Mouse (Mus musculus) CH12.LX (cell line): ENCODE measurements around the gene Qk. TPM values are rescaled to one million over a fixed set of nuclear protein-coding genes. Genes with fewer than 3 reads are reported as not detected.

ENCODE experiments used
- DNase-seq: peaks from one replicate; pipeline ENCODE4 v3.0.0-alpha.2; 2013; ENCODE audit errors: extremely low read depth
- H3K27ac ChIP-seq: 2 replicates; pipeline ENCODE4 v1.5.1; 2012; ENCODE audit warnings: low read depth, mild to moderate bottlenecking, control low read depth, moderate library complexity; ENCODE audit not compliant: insufficient read depth
- H3K27me3 ChIP-seq: replicated peaks from 2 replicates; pipeline ENCODE3; 2012; ENCODE audit warnings: inconsistent platforms
- H3K36me3 ChIP-seq, 2 experiments: replicated peaks in 1 of 2; 2 replicates each; pipeline versions ENCODE3 to v1.6.1; 2012; ENCODE audit warnings: inconsistent platforms in 1 of 2, low read length in 1 of 2, mild to moderate bottlenecking in 1 of 2, mixed read lengths in 1 of 2, moderate library complexity in 1 of 2; ENCODE audit not compliant: control insufficient read depth in 1 of 2, insufficient read depth in 1 of 2
- H3K4me1 ChIP-seq, 2 experiments: 2 replicates each; pipeline ENCODE4 v1.6.1; 2012; ENCODE audit warnings: inconsistent platforms in 1 of 2, moderate library complexity in 1 of 2; ENCODE audit not compliant: insufficient read depth in 2 of 2, control insufficient read depth in 1 of 2
- H3K4me2 ChIP-seq: 2 replicates; pipeline ENCODE4 v1.6.1; 2012; ENCODE audit warnings: low read depth, mild to moderate bottlenecking, control low read depth; ENCODE audit not compliant: poor library complexity, insufficient read depth, severe bottlenecking
- H3K4me3 ChIP-seq, 3 experiments: fragments of 150-350 bp in 1 of 3; sonication (generic) in 1 of 3; replicated peaks in 1 of 3; 2 replicates each; pipeline versions ENCODE3 to v1.5.1; 2011 to 2012; ENCODE audit warnings: low read depth in 2 of 3, low read length in 2 of 3, mild to moderate bottlenecking in 2 of 3, moderate library complexity in 2 of 3, control low read depth in 1 of 3, improper control_type of control experiment in 1 of 3, inconsistent platforms in 1 of 3, mixed read lengths in 1 of 3; ENCODE audit not compliant: poor library complexity in 1 of 3
- H3K79me2 ChIP-seq: replicated peaks from 2 replicates; pipeline ENCODE4 v1.6.1; 2012; ENCODE audit warnings: mild to moderate bottlenecking, moderate library complexity; ENCODE audit not compliant: control insufficient read depth, poor library complexity, insufficient read depth, severe bottlenecking; ENCODE audit errors: extremely low read depth
- H3K9ac ChIP-seq: 2 replicates; pipeline ENCODE4 v1.6.1; 2012; ENCODE audit warnings: low read depth, mild to moderate bottlenecking, control low read depth, moderate library complexity; ENCODE audit not compliant: insufficient read depth
- H3K9me3 ChIP-seq: replicated peaks from 2 replicates; pipeline ENCODE3; 2012; ENCODE audit warnings: low read length, inconsistent platforms, mixed read lengths
- CHD1 ChIP-seq: IDR thresholded peaks from 2 replicates; pipeline ENCODE4 v1.6.1; 2012; ENCODE audit warnings: low read depth, low read length, improper control_type of control experiment, inconsistent platforms
- CTCF ChIP-seq, 2 experiments: IDR thresholded peaks in 1 of 2; conservative IDR thresholded peaks in 1 of 2; 2 replicates each; pipeline ENCODE4 v1.5.1; 2011 to 2012; ENCODE audit warnings: low read depth in 2 of 2, low read length in 2 of 2, improper control_type of control experiment in 1 of 2, inconsistent platforms in 1 of 2, mild to moderate bottlenecking in 1 of 2, moderate library complexity in 1 of 2
- E2F4 ChIP-seq: IDR thresholded peaks from 2 replicates; pipeline ENCODE4 v1.6.1; 2011; ENCODE audit warnings: low read depth, low read length, improper control_type of control experiment; ENCODE audit not compliant: insufficient replicate concordance
- ELF1 ChIP-seq: IDR thresholded peaks from 2 replicates; pipeline ENCODE4 v1.6.1; 2014; ENCODE audit warnings: low read depth, mild to moderate bottlenecking, inconsistent platforms, low read length, improper control_type of control experiment
- ETS1 ChIP-seq: conservative IDR thresholded peaks from 2 replicates; pipeline ENCODE4 v1.6.1; 2012; ENCODE audit warnings: low read depth, mild to moderate bottlenecking, inconsistent platforms, low read length, improper control_type of control experiment, moderate library complexity
- GABPA ChIP-seq: IDR thresholded peaks from 2 replicates; pipeline ENCODE4 v1.6.1; 2012; ENCODE audit warnings: low read depth, low read length, improper control_type of control experiment, inconsistent platforms; ENCODE audit not compliant: insufficient replicate concordance
- IRF4 ChIP-seq: IDR thresholded peaks from 2 replicates; pipeline ENCODE4 v1.6.1; 2014; ENCODE audit warnings: low read depth, mild to moderate bottlenecking, inconsistent platforms, low read length, improper control_type of control experiment
- JUND ChIP-seq: conservative IDR thresholded peaks from 2 replicates; pipeline ENCODE4 v1.6.1; 2011; ENCODE audit warnings: low read depth, low read length, improper control_type of control experiment
- KAT2A ChIP-seq: IDR thresholded peaks from 2 replicates; pipeline ENCODE4 v1.6.1; 2012; ENCODE audit warnings: low read length, improper control_type of control experiment, inconsistent platforms; ENCODE audit not compliant: insufficient replicate concordance
- MAFK ChIP-seq: IDR thresholded peaks from 2 replicates; pipeline ENCODE4 v1.6.1; 2011; ENCODE audit warnings: low read length, improper control_type of control experiment; ENCODE audit not compliant: insufficient replicate concordance
- MAX ChIP-seq: IDR thresholded peaks from 2 replicates; pipeline ENCODE4 v1.6.1; 2011; ENCODE audit warnings: low read length, improper control_type of control experiment
- MAZ ChIP-seq: IDR thresholded peaks from 2 replicates; pipeline ENCODE4 v1.6.1; 2012; ENCODE audit warnings: low read depth, mild to moderate bottlenecking, inconsistent platforms, low read length, improper control_type of control experiment, moderate library complexity
- MXI1 ChIP-seq: IDR thresholded peaks from 2 replicates; pipeline ENCODE4 v1.6.1; 2011; ENCODE audit warnings: mild to moderate bottlenecking, low read depth, low read length, improper control_type of control experiment
- MYC ChIP-seq: IDR thresholded peaks from 2 replicates; pipeline ENCODE4 v1.6.1; 2011; ENCODE audit warnings: low read depth, mild to moderate bottlenecking, improper control_type of control experiment, low read length
- NRF1 ChIP-seq: IDR thresholded peaks from 2 replicates; pipeline ENCODE4 v1.6.1; 2014; ENCODE audit warnings: low read depth, mild to moderate bottlenecking, inconsistent platforms, low read length, improper control_type of control experiment, moderate library complexity
- POLR2AphosphoS2 ChIP-seq: IDR thresholded peaks from 2 replicates; pipeline ENCODE4 v1.6.1; 2011; ENCODE audit warnings: low read depth, low read length, improper control_type of control experiment
- RCOR1 ChIP-seq: conservative IDR thresholded peaks from 2 replicates; pipeline ENCODE4 v1.6.1; 2012; ENCODE audit warnings: low read depth, mild to moderate bottlenecking, inconsistent platforms, low read length, improper control_type of control experiment
- SMC3 ChIP-seq: IDR thresholded peaks from 2 replicates; pipeline ENCODE4 v1.6.1; 2011; ENCODE audit warnings: low read depth, low read length, improper control_type of control experiment
- TBP ChIP-seq: conservative IDR thresholded peaks from 2 replicates; pipeline ENCODE4 v1.6.1; 2011; ENCODE audit warnings: low read depth, low read length, improper control_type of control experiment
- UBTF ChIP-seq: IDR thresholded peaks from 2 replicates; pipeline ENCODE4 v1.6.1; 2012; ENCODE audit warnings: low read depth, mild to moderate bottlenecking, inconsistent platforms, low read length, improper control_type of control experiment, moderate library complexity
- USF1 ChIP-seq: IDR thresholded peaks from 2 replicates; pipeline ENCODE4 v1.6.1; 2014; ENCODE audit warnings: low read depth, mild to moderate bottlenecking, inconsistent platforms, low read length, improper control_type of control experiment
- ZC3H11A ChIP-seq: IDR thresholded peaks from 2 replicates; pipeline ENCODE4 v1.6.1; 2012; ENCODE audit warnings: low read depth, mild to moderate bottlenecking, inconsistent platforms, low read length, improper control_type of control experiment
- ZMIZ1 ChIP-seq: IDR thresholded peaks from 2 replicates; pipeline ENCODE4 v1.6.1; 2012; ENCODE audit warnings: low read depth, mild to moderate bottlenecking, inconsistent platforms, low read length, improper control_type of control experiment
- dilution Hi-C: fragments of 300-500 bp; cut with MboI; formaldehyde crosslinking; loops from 2 replicates; pipeline ENCODE4 v1.14.3; 2020; ENCODE audit warnings: low sequenced_read_pairs; ENCODE audit not compliant: extremely low pct_unique_long_range_greater_than_20kb, extremely low pct_ligation_motif_present
- in situ Hi-C: fragments of 300-500 bp; cut with MboI; formaldehyde crosslinking; loops from 3 replicates; pipeline ENCODE4 v1.14.3; 2019; ENCODE audit warnings: low sequenced_read_pairs, low pct_ligation_motif_present, low pct_unique_long_range_greater_than_20kb, mixed read lengths
- polyA plus RNA-seq: library from polyadenylated mRNA; unstranded; fragments of >175 nt; gene quantifications from 2 replicates; pipeline ENCODE4 v1.2.1, GENCODE M21; 2012; ENCODE audit warnings: low read depth; ENCODE audit not compliant: insufficient read length
- total RNA-seq, 2 experiments: library from RNA; depleted of rRNA; stranded (reverse); fragments of 300-350 nt in 1 of 2; fragments of >200 nt in 1 of 2; gene quantifications; 2 replicates each; pipeline ENCODE4 v1.2.3; 2012 to 2014

Qk gene
- total and polyA plus RNA-seq, 3 experiments = 22.2 to 51.4 (median 29.3) TPM

DNA sequence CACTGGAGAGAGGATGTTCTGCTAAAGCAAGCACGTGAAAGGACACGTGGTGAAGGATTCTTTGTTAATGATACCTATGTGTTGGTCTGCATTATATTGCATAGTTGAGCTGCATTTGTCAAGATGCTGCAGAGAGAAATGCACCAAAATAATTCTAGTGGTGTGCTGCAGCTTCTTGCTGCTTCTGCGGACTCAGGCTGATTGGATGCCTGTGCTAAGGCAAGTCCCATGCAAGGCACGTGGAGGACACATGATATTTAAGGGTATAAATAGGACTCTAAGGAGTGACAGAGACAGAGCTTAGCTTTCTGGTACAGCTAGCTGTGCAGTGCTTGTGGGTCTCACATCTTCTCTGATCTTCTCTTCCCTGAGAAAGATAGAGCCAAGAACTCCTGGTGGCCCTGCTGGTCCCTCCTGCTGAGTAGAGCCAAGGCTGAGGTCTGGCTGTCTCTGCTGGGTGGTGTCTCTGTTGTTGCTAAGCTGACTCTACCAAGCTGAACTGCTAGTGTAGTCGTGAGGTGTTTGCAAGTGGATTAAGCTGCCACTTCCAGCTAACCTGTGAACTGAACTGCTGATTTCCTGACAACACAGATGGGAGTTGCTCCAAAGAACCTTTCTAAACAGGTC lies 8.0 kb upstream of the Qk start:
- Histone ChIP-seq H3K9me3 (no peaks in the 10 kb centered on the region), H3K4me1 (peaks cover 11 to 22% of the 10 kb centered on the region in 2 experiments), H3K4me3 (no peak overlapping the region), H3K4me2 (no peak overlapping the region), H3K27me3 (no peaks in the 10 kb centered on the region), H3K36me3 (peaks cover 0 to 5% of the 10 kb centered on the region in 2 experiments), H3K27ac (no peak overlapping the region)
- dilution Hi-C loops = no loop called here
- in situ Hi-C loops = no loop called here
- TF ChIP-seq TBP (no peak), MYC (no peak), NRF1 (no peak), UBTF (no peak), CTCF (conservative IDR thresholded peaks at IDR 0.05 in 1 of 2, IDR thresholded peaks at IDR 0.05 in 1 of 2; ENCODE audit: low read depth in 2 of 2, low read length in 2 of 2) (no peak), JUND (no peak), SMC3 (no peak), MAX (no peak)
- TF ChIP-seq, all 38 proteins: peak for 0
- Histone ChIP-seq H3K79me2 (no peaks in the 10 kb centered on the region), H3K9ac (no peak overlapping the region)
- no peak for DNase-seq

DNA sequence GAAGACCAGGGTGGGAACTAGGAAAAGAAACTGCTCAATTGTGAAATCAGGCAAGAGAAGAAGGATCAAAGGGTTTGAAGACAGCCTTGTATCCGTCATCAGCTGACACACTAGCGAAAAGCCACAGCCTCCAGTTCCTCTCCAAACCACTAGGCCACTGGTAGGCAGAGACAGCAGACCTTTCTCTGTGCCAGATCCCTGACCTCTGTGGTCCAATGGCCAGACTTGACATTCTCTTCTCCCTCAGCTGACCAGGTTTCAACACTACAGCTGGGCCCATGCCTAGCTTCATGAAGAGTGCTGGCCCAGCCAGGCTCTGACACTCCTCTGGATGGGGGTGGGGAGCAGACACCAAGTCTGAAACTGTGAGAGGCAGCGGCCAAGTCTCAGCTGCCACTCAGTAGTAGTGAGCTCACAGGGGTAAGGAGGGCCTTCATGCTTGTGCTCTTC lies 7.0 kb upstream of the Qk start:
- Histone ChIP-seq H3K79me2 (no peaks in the 10 kb centered on the region), H3K27ac (no peak overlapping the region)
- no peak for TF ChIP-seq MAZ
- TF ChIP-seq MAX = no peak
- no peak for TF ChIP-seq USF1
- TF ChIP-seq E2F4 = no peak
- no peak for TF ChIP-seq ZC3H11A
- TF ChIP-seq JUND = no peak
- no peak for TF ChIP-seq CTCF (conservative IDR thresholded peaks at IDR 0.05 in 1 of 2, IDR thresholded peaks at IDR 0.05 in 1 of 2; ENCODE audit: low read depth in 2 of 2, low read length in 2 of 2)
- no peak for TF ChIP-seq MYC
- TF ChIP-seq MAFK = no peak
- no peak for TF ChIP-seq RCOR1
- no peak for TF ChIP-seq GABPA
- TF ChIP-seq KAT2A = no peak
- no peak for TF ChIP-seq POLR2AphosphoS2
- TF ChIP-seq CHD1 = no peak
- no peak for TF ChIP-seq IRF4
- TF ChIP-seq ETS1 = no peak
- TF ChIP-seq ELF1 = no peak
- no peak for TF ChIP-seq ZMIZ1
- TF ChIP-seq MXI1 = no peak
- TF ChIP-seq, all 38 proteins: peak for 0
- Histone ChIP-seq H3K27me3 (no peaks in the 10 kb centered on the region), H3K4me3 (no peak overlapping the region), H3K9ac (no peak overlapping the region), H3K4me2 (no peak overlapping the region), H3K4me1 (peaks cover 11 to 26% of the 10 kb centered on the region in 2 experiments), H3K9me3 (no peaks in the 10 kb centered on the region), H3K36me3 (peaks cover 0 to 5% of the 10 kb centered on the region in 2 experiments)
- in situ Hi-C loops (no loop called here), dilution Hi-C loops (no loop called here)
- no peak for DNase-seq
